Mouse (Mus musculus) adrenal gland, postnatal 10 days (tissue): ENCODE results near the gene Pear1. TPM values are rescaled to one million over a fixed set of nuclear protein-coding genes. Genes with fewer than 3 reads are reported as not detected.
A peak's percentile ranks its signal among the peaks of the same experiment; 100 is the strongest.

Source experiments
- DNase-seq: peaks from one replicate; pipeline ENCODE4 v3.0.0; 2021; ENCODE audit warnings: mixed read lengths
- total RNA-seq, 2 experiments: library from RNA; stranded (reverse); gene quantifications; 2 replicates each; pipeline ENCODE4 v1.2.3; 2021

The Pear1 gene
- total RNA-seq, 2 experiments from 2014 or later = 29.7 to 30.9 TPM

DNA sequence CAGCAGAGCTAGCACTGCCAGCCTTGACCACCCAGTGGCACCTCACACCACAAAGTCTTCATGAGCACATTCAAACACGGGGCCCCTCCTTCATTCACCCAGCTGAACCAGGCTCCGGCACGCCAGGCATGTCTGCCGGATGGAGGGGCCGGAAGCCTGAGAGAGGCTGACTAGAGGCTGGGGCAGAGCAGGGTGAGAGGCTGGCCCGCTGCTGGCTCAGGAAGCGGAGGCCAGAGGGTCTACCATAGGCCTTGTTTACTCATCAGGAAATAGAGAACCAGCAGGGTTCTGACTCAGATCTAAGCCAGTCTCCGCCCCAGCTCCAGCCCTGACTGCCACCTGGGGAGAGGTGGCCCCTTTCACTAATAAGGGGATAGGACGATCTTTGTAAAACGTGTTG lies 59.0 kb downstream of the Pear1 start:
- DNase-seq = peak; percentile 57

DNA sequence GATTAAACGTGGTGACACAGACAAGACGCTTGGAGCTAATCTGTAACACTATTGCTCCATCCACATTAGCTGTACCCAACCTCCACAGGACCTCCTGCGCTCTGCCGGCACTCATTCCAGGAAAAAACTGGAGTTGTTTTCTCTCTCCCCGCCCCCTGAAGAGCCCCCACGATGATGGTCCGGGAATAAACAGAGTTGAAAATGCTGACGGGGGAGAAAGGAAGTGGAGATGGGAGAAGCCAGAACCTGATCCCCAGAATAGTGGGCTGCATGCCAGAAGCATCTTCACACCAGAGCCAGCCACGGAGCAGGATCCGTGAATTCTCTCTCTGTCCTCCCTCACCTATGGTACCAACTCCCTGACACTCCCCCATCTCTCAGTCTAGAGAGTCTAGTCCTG lies 59.6 kb downstream of the Pear1 start:
- DNase-seq = no peak

DNA sequence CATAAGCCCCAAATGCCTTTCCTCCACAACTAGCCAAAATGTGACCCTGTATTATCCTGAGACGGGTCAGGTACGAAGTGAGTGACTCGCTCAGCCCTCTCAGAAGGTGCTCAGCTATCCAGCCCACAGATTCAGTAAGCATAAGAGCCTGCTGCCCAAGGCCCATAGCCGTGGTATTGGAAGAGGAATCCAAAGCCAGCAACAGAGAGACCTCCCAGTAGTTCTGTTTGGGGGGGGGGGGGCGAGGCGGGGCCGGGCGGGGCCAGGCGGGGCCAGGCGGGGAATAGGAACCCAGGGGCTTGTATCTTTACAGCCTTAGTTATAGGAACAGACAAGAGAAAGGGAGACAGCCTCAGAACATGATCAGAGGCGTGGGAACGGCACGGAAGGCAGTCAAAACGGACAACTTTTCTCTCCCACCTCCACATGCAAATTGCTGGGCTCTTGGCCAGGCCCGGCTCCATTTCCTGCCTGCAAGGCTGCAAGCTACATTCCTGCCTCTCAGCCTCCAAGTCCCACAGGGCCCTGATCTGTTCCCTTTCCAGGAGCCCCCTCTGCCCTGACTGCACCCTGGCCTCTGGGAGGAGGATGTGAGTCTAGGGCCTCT lies 60.3 kb downstream of the Pear1 start:
- peak; percentile 80 for DNase-seq

DNA sequence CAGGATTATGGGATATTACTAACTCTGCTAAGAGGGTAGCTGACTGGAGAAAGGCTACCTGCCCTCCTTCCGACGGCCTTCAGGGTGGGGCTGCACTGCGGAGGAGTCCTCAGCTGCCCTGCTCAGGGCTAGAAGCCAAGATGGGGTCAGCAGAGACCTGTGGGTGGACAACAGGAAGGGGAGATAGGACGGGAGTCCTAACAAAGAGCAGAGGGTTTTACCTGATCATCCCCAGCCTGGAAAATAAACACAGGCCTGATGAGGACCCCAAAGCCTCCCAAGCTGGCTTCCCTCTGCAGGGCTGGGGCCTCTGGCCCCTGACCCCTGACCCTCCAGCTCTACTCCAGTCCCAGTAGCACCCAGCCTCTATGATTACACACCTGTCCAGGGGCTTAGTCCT lies 60.9 kb downstream of the Pear1 start:
- DNase-seq = no peak

DNA sequence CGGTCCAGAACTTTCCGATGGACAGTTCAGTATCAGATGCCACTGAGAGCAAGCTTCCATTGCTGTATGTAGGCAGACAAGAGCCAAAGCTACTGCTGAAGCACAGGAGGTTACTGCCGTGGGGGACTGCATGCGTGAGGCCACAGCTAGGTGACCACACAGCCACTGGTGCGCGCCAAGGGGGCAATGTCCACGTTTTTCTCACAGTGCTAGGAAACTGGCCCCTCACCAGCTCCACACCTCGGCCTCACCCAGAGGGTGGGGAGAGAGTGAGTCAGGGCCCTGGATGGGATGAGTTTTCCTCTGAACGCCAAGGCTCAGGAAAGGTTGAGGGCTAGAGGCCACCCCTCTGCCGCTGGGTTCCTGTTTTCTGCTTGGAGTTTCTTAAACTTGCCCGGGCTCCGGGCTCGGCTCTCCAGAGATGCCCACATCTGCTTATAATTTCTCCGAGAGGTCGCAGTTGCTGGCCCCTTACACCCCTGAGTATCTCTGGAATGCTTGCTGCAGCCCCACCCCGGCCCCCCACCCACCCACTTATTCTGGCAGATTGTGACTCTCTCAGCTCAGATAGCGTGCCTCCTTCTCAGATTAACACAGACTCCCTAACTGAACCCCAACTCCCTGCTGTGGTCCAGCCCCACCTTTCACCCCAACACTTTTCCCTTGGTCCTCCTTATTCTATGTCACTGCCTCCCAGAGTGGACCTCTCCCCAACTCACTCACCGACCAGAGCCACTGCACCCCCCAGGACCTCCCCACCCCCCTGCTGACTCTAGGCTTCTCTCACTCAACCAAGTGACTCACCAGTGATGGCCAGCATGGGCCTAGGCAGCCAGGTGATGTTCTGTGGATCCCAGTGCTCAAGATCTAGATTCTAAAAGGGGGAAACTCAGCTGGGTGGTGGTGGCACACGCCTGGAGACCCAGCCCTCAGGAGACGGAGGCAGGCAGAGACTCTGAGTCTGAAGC lies 62.4 kb downstream of the Pear1 start:
- no peak for DNase-seq

DNA sequence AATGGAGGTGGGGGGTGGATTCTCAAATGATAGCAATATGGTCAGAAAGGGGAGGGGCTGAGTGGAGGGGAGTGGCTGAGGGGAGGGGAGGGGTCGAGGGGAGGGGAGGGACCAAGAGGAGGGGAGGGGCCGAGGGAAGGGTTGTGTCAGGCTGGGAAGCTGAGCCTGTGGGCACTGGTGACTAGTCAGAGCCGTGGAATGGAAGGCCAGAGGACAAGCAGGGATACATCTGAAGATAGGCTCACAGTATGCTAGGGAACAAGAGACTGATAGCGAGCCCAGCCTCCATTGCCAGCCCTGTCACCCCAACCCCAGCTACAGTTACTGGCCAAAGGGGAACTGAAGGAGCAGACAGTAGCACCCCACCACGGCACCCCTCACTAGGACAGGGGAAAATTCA lies 65.5 kb downstream of the Pear1 start:
- DNase-seq = no peak

DNA sequence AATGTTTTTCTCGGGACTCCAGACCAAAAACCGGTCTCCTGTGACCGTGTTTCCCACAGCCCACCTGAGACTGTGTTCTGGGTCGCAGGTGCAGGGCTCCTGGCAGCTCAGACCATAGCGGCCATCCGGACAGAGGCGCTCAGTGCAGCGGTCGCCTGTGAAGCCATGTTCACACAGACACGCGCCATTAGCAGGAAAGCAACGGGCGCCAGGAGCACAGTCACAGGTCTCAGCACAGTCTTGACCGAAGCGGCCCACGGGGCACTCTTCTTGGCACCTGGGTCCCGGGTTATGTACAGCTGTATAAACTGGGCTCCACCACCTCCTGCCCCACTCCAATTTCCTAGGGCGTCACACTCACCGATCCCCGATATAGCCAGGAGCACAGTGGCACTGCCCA lies 67.6 kb downstream of the Pear1 start:
- DNase-seq = no peak

DNA sequence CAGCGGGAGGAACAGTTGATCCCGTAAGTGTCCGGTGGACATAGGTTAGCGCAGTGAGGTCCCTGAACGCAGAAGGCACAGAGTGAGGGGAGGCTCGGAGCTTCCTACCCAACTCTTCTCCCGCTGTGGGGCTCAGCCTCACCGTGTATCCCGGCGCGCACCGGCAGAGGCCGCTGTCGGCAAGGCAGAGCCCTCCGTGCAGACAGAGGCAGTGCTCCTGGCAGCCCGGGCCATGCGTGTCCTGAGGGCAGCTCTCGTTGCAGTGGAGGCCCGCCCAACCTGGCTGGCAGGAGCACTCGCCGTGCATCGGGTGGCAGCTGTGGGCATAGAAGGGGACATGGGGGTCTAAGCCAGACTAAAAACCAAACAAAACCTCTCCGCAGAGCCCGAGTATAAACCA lies 68.1 kb downstream of the Pear1 start:
- DNase-seq = peak; percentile 96

DNA sequence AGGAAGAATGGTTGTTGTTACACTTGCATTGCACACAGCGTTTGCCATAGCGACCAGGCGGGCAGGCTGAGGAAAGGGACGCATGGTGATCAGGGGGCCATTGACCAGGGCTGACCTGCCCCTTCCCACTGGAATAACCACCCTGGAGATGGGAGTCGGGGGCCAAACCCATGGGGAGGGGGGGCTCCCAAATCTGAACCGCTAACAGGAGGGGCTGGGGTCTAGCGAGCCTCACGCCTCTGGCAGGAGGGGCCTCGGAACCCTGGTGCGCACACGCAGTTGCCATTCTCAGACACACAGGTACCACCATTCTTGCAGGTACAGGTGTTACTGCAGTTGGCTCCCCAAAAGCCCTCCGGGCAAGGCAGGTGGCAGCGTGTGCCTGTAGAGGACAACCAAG lies 70.3 kb downstream of the Pear1 start:
- DNase-seq = no peak

DNA sequence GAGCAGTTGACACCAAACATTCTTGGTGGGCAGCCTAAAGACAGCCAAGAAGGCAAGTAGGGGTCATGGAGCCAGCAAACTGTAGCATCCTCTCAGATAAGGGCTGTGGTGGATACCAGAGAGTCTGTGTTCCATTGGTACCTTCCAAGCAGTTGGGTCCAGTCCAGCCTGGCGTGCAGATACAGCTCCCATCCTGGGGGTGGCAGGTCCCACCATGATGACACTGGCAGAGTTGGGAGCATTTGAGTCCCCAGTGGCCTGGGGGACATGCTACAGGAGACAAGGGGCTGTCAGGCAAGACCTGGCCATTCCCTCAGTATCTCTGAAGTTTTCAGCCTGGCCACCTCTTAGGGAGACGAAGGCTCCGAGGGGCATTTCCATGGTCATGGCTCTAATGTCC lies 71.5 kb downstream of the Pear1 start:
- no peak for DNase-seq

DNA sequence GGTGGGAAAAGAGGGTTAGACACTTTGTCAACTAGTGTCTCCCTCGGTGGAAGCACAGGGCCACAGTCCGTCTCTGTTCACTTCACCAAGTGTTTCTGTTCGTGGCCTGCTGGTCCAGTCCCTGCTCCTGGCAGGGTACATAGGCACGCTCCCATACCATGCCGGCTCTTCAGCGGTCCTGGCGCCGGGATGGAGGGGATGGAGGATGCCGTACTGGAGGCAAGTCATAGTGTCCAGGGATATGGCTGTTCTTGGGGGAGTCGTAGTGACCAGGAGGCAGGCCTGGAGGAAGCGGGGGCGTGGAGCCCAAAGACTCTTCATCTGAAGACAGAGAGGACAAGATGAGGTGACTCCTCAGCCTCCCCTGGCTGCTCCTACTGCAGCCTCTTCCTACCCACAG lies 74.1 kb downstream of the Pear1 start:
- no peak for DNase-seq

DNA sequence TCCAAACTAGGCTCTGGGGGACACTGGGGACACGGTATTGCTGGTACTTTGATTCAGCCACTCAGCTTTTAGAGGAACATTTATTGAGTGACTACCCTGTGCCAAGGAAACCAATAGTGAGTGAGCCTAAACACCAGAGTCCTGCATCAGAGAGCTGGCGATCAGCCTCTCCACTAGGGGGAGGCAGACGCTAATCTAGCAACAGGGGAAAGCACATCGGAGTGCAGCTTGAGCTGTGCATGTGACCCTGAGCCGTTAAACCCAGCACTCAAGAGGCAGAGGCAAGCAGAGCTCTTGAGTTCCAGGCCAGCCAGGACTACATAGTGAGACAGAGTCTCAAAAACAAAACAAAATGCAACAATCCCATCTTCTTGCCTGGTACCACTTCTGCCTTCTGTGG lies 75.1 kb downstream of the Pear1 start:
- peak; percentile 77 for DNase-seq

DNA sequence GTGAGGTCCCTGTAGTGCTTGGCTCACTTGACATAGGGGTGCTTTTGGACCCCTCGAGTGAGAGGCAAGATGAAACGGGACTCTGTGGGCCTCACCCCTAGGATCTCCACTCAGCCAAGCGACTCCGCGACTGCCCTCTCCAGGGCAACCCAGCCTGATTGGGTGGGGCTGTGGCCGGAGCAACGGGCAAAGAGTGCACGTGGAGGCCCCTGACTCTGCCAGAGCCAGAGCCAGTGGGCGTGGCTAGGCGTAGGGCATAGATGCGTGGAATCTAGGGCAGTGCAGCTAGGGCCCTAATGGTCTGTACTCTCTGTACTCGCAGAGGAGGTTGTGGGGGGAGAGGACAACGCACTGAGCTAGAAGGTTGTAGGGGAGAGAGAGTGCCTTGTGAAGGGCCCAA lies 75.7 kb downstream of the Pear1 start, which contains the start of gene Lrrc71:
TSS of gene Lrrc71 (minus strand) at position 195 of the 400 bp plus-strand sequence.
- DNase-seq = no peak

DNA sequence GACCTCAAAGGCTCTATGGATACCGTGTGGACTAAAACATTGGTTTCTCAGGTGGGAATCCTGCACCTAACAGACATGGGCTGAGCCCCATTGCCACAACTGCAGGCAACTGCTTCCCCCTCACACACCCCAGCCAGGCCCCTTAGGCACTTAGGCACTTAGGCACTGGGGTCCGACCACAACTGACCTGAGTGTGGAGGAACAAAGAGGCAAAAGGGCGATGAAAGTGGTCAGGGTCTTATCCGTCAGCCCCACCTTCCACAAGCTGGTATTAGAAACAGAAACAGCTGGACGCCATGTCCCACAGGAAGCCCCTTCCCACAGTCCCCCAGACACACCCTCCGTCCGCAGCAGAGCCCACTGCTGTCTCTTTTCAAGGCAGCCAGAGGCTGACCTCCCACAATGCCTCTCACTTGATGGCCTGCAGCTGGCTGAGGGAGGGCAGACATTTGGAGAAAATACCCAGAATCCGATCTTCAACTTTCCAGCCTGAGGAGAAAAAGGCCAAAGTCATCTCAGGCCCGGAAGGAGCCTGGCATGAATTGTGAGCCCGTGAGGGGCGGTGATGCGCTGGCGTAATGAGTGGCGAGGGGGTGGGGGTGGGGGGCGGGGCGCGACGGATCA lies 79.0 kb downstream of the Pear1 start:
- no peak for DNase-seq

DNA sequence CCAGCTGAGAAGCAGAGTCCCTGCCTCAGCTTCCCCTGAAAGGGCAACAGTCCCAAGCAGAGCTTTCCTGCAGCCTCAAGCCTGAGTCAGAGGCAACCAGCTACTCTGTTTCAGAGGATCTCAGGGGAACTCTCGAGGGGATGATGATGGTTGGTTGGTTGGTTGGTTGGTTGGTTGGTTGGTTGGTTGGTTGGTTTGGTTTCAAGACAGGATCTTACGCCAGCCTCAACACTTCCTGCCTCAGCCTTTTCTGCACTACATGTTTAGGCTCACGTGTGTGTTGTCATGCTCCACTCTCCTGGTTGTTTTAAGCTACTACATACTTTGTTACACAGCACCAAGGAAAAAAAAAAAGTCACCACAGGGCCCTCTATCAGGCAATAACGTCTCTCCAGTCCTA lies 80.2 kb downstream of the Pear1 start:
- DNase-seq = no peak

DNA sequence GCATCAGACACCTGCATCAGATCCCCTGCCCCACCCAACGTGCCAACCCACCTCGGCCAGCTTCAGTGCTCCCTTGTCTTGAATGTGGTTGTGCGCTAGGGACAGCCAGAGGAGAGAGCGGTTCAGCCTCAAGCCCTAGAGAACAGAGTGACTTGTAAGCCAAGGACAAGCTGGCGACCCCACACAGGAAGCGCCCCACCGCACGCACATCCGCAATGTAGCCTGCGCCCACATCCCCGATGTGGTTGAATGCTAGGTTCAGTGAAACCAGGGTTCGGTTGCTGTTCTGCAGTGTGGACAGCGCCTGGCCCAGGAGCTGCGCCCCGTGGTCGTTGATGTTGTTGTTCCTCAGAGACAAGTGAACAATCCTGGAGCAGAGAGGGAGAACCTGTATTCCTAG lies 81.4 kb downstream of the Pear1 start:
- DNase-seq = no peak

DNA sequence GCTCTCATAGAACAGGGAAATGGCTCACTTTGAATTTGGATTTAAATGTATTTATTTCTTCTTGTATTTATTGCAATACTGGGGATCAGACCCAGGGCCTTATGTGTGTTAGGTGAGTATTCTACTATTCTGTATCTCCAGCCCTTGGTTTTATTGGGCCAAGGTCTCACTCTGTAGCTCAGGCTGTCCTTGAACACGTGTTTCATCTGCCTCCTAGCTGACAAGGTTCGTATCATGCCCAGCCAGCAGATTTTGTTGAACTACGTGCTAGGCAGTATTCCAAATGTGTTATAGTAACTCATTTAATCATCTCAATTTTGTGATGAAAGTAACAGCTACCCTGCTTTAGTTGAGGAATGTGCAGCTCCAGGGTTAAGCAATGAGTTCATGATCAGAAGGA lies 82.1 kb downstream of the Pear1 start:
- no peak for DNase-seq

DNA sequence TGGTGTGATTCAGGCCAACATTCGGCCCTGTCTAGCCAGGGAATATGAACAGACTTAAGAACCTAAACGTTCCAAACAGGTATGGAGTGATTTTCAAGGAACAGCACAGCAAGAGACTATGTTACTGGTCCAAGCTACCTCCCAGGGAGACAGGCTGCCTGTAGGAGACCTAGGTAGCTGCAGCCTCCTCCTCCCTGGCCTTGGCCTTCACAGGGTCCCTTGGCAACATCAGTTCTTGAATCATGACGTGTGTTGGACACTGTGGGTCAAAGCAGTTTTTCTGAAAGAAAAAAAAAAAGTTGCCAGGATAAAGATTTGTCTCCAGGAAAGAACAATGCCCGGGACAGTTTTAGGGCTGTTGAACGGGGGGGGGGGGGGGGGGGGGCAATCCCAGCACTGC lies 85.2 kb downstream of the Pear1 start:
- peak; percentile 55 for DNase-seq

DNA sequence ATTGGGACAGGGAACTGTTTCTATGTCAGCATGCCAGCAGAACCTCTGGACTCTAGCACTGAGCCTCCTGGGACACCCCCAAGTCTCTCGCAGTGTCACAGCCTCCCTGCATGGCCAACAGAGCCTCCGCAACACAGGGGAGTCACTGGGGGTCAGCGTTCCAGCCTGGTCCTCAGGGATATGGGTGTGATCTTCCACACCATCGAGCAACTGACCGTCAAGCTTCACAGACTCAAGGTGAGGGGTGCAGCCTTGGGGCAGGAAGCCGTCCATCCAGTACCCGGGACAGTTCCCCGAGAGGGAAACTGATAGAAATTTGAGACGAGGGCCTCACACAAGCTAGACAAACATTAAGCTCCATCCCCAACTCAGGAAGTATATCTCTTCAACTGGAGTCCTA lies 88.8 kb downstream of the Pear1 start:
- DNase-seq = no peak

DNA sequence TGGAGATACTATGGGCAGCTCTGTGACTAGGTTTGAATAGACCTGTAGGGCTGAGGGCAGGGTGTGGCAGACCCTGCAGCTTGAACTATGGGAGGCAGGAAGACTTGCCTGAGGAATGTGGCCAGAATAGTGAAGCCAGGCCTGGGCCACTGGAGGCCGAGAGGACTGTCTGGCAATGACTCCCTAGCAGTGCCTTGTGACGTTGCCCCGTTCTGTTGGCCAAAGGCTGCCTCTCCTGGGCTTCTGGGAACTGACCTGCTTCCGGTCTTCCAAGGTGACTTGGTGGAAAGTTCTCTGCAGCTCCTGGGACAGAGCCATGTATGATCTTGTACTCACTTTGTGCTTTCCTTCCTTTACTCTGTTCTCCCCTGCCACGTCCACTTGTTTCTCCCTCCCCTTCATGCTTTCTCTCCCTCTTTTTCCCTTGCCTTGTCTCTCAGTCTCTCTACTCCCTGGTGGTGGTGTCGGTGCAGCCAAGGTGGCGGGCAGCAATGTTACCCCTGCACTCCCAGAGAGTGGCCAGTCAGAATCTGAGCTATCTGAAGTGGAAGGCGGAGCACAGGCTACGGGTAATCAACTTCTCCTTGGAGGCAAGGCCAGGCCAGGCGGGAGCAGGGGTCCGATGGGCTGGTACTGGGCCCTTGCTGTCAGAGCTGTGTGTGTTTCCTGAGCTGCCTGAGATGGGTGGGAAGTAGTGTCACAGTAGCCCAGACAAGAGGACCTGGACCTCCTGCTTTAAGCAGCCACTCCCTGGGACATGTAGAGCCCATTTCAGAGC lies 89.9 kb downstream of the Pear1 start:
- peak; percentile 65 for DNase-seq

DNA sequence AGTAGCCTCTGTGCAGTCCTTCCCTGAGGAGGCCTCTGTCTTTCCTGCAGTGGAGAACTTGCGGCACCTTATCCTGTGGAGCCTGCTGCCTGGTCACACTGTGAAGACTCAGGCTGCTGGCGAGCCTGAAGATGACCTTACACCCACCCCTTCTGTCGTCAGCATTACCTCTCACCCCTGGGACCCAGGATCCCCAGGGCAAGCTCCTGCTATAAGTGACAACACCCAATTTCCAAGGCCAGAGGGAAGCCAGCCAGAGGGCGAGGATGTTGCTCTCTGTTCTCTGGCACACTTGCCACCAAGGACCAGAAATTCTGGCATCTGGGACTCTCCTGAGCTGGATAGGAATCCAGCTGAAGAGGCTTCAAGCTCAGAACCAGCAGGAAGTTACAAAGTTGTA lies 91.0 kb downstream of the Pear1 start:
- peak; percentile 77 for DNase-seq

DNA sequence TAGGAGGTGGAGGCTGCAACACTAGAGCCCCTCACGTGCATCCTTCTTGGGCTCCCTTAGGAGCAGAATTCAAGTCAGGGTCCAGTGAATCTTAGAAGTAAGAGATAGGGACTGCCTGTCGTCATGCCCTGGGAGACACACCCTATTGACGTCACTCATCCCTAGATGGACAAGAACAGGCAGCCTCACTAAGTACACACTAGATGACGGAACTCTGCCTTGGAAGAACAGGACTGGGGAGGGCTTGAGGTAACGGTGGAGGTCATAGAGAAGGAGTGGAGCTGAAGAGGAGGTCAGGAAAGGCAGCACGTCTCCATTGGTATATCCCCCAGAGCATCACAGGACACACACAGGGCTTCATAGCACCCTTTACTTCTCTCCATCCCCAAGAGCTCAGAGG lies 95.4 kb downstream of the Pear1 start:
- no peak for DNase-seq

DNA sequence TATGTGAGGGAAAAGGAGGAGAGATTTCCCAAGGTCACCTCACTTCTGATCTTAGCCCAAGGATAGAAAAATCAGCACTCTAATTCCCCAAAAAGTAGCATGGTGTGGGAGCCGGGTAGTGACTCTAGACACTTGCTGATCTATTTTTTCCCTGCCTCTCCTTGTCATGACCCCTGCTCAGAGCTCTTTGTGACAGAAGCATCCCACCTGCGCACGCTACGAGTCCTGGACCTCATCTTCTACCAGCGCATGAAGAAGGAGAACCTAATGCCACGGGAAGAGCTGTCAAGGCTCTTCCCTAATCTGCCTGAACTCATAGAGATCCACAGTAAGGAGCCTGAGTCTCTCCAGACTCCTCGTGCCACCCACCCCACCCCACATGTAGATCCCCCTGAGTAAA lies 97.9 kb downstream of the Pear1 start:
- DNase-seq = no peak
